Mouse (Mus musculus) myocyte (in vitro differentiated cells): ENCODE results near the gene Pard3.

Source experiments
- CEBPB ChIP-seq: IDR thresholded peaks from 2 replicates; pipeline ENCODE4 v1.6.1; 2011; ENCODE audit warnings: mild to moderate bottlenecking, moderate library complexity; ENCODE audit not compliant: poor library complexity, insufficient read depth, severe bottlenecking
- E2F4 ChIP-seq: IDR thresholded peaks from one replicate; pipeline ENCODE4 v1.6.1; 2011; ENCODE audit warnings: mild to moderate bottlenecking, control low read depth, moderate library complexity; ENCODE audit not compliant: insufficient read depth
- MAX ChIP-seq: IDR thresholded peaks from one replicate; pipeline ENCODE4 v1.6.1; 2011; ENCODE audit warnings: low read depth, mild to moderate bottlenecking, control low read depth
- MYOD1 ChIP-seq, 3 experiments: IDR thresholded peaks; one replicate each; pipeline ENCODE4 v1.6.1; 2011; ENCODE audit warnings: control low read depth in 2 of 3, low read depth in 2 of 3, mild to moderate bottlenecking in 2 of 3, moderate library complexity in 1 of 3; ENCODE audit not compliant: insufficient read length in 2 of 3, control insufficient read depth in 1 of 3
- MYOG ChIP-seq, 3 experiments: IDR thresholded peaks; one replicate each; pipeline ENCODE4 v1.6.1; 2011; ENCODE audit warnings: control low read depth in 2 of 3, low read depth in 2 of 3, mild to moderate bottlenecking in 2 of 3; ENCODE audit not compliant: insufficient read length in 2 of 3, control insufficient read depth in 1 of 3, insufficient read depth in 1 of 3
- POLR2A ChIP-seq: IDR thresholded peaks from one replicate; pipeline ENCODE4 v1.6.1; 2011; ENCODE audit warnings: low read depth, mild to moderate bottlenecking, control low read depth, moderate library complexity; ENCODE audit not compliant: insufficient read length
- POLR2AphosphoS2 ChIP-seq: IDR thresholded peaks from one replicate; pipeline ENCODE4 v1.6.1; 2011; ENCODE audit warnings: low read depth, control low read depth; ENCODE audit not compliant: insufficient read length
- REST ChIP-seq: IDR thresholded peaks from one replicate; pipeline ENCODE4 v1.6.1; 2011; ENCODE audit warnings: mild to moderate bottlenecking, control low read depth, moderate library complexity; ENCODE audit not compliant: insufficient read depth, insufficient read length
- SRF ChIP-seq: IDR thresholded peaks from one replicate; pipeline ENCODE4 v1.6.1; 2011; ENCODE audit warnings: low read depth; ENCODE audit not compliant: control insufficient read depth, insufficient read length
- TCF12 ChIP-seq: IDR thresholded peaks from one replicate; pipeline ENCODE4 v1.6.1; 2011; ENCODE audit warnings: mild to moderate bottlenecking, control low read depth; ENCODE audit not compliant: poor library complexity, insufficient read depth, severe bottlenecking
- TCF3 ChIP-seq: IDR thresholded peaks from one replicate; pipeline ENCODE4 v1.6.1; 2011; ENCODE audit warnings: low read depth, control low read depth; ENCODE audit not compliant: insufficient read length
- USF1 ChIP-seq: IDR thresholded peaks from one replicate; pipeline ENCODE4 v1.6.1; 2011; ENCODE audit warnings: low read depth, mild to moderate bottlenecking, control low read depth, moderate library complexity

- TF ChIP-seq POLR2A (no peak), MYOG (IDR thresholded peaks at IDR 0.05; ENCODE audit: control insufficient read depth in 1 of 3, insufficient read depth in 1 of 3, insufficient read length in 2 of 3, low read depth in 2 of 3) (no peak), CEBPB (no peak), TCF12 (no peak), MAX (no peak), POLR2AphosphoS2 (no peak), TCF3 (no peak), SRF (no peak), E2F4 (no peak), MYOD1 (IDR thresholded peaks at IDR 0.05; ENCODE audit: control insufficient read depth in 1 of 3, insufficient read length in 2 of 3, low read depth in 2 of 3) (no peak), USF1 (no peak), REST (no peak)
These were observed 480.0 kb downstream of the Pard3 start for GRCm38 (mm10) chr8:127543676-127544075.
